Mouse (Mus musculus): Measurements from ENCODE around the gene Wrnip1.

GRCm38 (mm10) chr13:32797085-32797484 is 4.8 kb upstream of the Wrnip1 start:
- TF ChIP-seq CTCF (IDR thresholded peaks at IDR 0.05; ENCODE audit: borderline replicate concordance, insufficient read depth, low read length), result no peak
- TF ChIP-seq POLR2A (IDR thresholded peaks at IDR 0.05; ENCODE audit: low read depth, low read length), result no peak

Data from embryonic fibroblast, embryonic 13.5 days (primary cell).